Mouse (Mus musculus): Measurements from ENCODE around the gene Adamts14. TPM values are rescaled to one million over a fixed set of nuclear protein-coding genes. Genes with fewer than 3 reads are reported as not detected.
A peak's percentile ranks its signal among the peaks of the same experiment; 100 is the strongest.

The Adamts14 gene
- polyA plus RNA-seq (2015; fragmentation: Nextera tagmentation; extraction: Ambion mirVana), result 0.66 and 0.78 TPM in 2 replicates

- H3K4me3 ChIP-seq (replicated peaks), result peak within 1 kb of the TSS; percentile 56
- H3K9ac ChIP-seq, result peak within 1 kb of the TSS; percentile 66
- peaks cover 10% of the 10 kb centered on the region; the same call in 1 of the 2 replicates for H3K4me1 ChIP-seq (replicated peaks)
- peak; percentile 80 for ATAC-seq
- H3K4me2 ChIP-seq (replicated peaks), result peak within 1 kb of the TSS; percentile 98
- H3K36me3 ChIP-seq, result no peaks in the 10 kb centered on the region
- H3K9me3 ChIP-seq, result no peaks in the 10 kb centered on the region
- 0 out of 2 replicates have a peak, but pooled peaks cover 4% of the 10 kb centered on the region for H3K27me3 ChIP-seq (replicated peaks)
- H3K27ac ChIP-seq, result no peak within 1 kb of the TSS
- WGBS, result under 1% methylated on average over 59 of the region's 75 CpGs
Observed at GRCm38 (mm10) chr10:61273081-61273843, at the start of gene Adamts14. Gene Adamts14 (minus strand): TSS chr10:61273438.

- WGBS, result 92% methylated on average over 3 of the region's 3 CpGs
- H3K27ac ChIP-seq, result no peak overlapping the region
- H3K9me3 ChIP-seq, result no peaks in the 10 kb centered on the region
- no peaks in the 10 kb centered on the region for H3K27me3 ChIP-seq (replicated peaks)
- H3K4me2 ChIP-seq (replicated peaks), result no peak overlapping the region
- no peak for ATAC-seq
- H3K4me3 ChIP-seq (replicated peaks), result no peak overlapping the region
- no peaks in the 10 kb centered on the region for H3K36me3 ChIP-seq
- no peak overlapping the region for H3K9ac ChIP-seq
- H3K4me1 ChIP-seq (replicated peaks), result no peaks in the 10 kb centered on the region
Observed at GRCm38 (mm10) chr10:61318527-61318926, 45.3 kb upstream of the Adamts14 start.

GRCm38 (mm10) chr10:61315324-61315880 is 42.2 kb upstream of the Adamts14 start:
- Histone ChIP-seq H3K4me3 (replicated peaks) (no peak overlapping the region), H3K27me3 (replicated peaks) (no peaks in the 10 kb centered on the region), H3K4me1 (replicated peaks) (peaks cover 5% of the 10 kb centered on the region; the same call in 1 of the 2 replicates), H3K9ac (no peak overlapping the region), H3K4me2 (replicated peaks) (no peak overlapping the region), H3K27ac (no peak overlapping the region), H3K36me3 (no peaks in the 10 kb centered on the region), H3K9me3 (no peaks in the 10 kb centered on the region)
- ATAC-seq, result no peak
- WGBS, result 74% methylated on average over 9 of the region's 9 CpGs

GRCm38 (mm10) chr10:61313750-61314149 is 40.5 kb upstream of the Adamts14 start:
- ATAC-seq, result no peak
- 66% methylated on average over 7 of the region's 7 CpGs for WGBS
- Histone ChIP-seq H3K4me3 (replicated peaks) (no peak overlapping the region), H3K27ac (no peak overlapping the region), H3K4me1 (replicated peaks) (peaks cover 5% of the 10 kb centered on the region; the same call in 1 of the 2 replicates), H3K9ac (no peak overlapping the region), H3K36me3 (no peaks in the 10 kb centered on the region), H3K27me3 (replicated peaks) (no peaks in the 10 kb centered on the region), H3K4me2 (replicated peaks) (no peak overlapping the region), H3K9me3 (no peaks in the 10 kb centered on the region)

- Histone ChIP-seq H3K4me2 (replicated peaks) (no peak overlapping the region), H3K4me1 (replicated peaks) (peaks cover 5% of the 10 kb centered on the region; the same call in 1 of the 2 replicates), H3K9me3 (no peaks in the 10 kb centered on the region), H3K36me3 (no peaks in the 10 kb centered on the region), H3K4me3 (replicated peaks) (no peak overlapping the region), H3K9ac (no peak overlapping the region), H3K27me3 (replicated peaks) (no peaks in the 10 kb centered on the region), H3K27ac (no peak overlapping the region)
- WGBS, result 39% methylated on average over 7 of the region's 7 CpGs
- no peak for ATAC-seq
Observed at GRCm38 (mm10) chr10:61312754-61313153, 39.5 kb upstream of the Adamts14 start.

GRCm38 (mm10) chr10:61312159-61312558 is 38.9 kb upstream of the Adamts14 start:
- no peaks in the 10 kb centered on the region for H3K9me3 ChIP-seq
- 51% methylated on average over 6 of the region's 6 CpGs for WGBS
- H3K4me3 ChIP-seq (replicated peaks), result no peak overlapping the region
- H3K36me3 ChIP-seq, result no peaks in the 10 kb centered on the region
- no peak; the same call in 1 of the 2 replicates for ATAC-seq
- no peak overlapping the region for H3K4me2 ChIP-seq (replicated peaks)
- H3K9ac ChIP-seq, result no peak overlapping the region
- H3K27me3 ChIP-seq (replicated peaks), result no peaks in the 10 kb centered on the region
- peaks cover 5% of the 10 kb centered on the region; the same call in 1 of the 2 replicates for H3K4me1 ChIP-seq (replicated peaks)
- 0 out of 2 replicates have a peak overlapping the region, but pooled peaks have one; percentile 36 for H3K27ac ChIP-seq

- H3K9ac ChIP-seq, result no peak overlapping the region
- H3K27me3 ChIP-seq (replicated peaks), result no peaks in the 10 kb centered on the region
- no peaks in the 10 kb centered on the region for H3K36me3 ChIP-seq
- peaks cover 5% of the 10 kb centered on the region; the same call in 1 of the 2 replicates for H3K4me1 ChIP-seq (replicated peaks)
- ATAC-seq, result no peak
- 63% methylated on average over 12 of the region's 12 CpGs for WGBS
- no peak overlapping the region for H3K4me2 ChIP-seq (replicated peaks)
- no peak overlapping the region for H3K4me3 ChIP-seq (replicated peaks)
- H3K9me3 ChIP-seq, result no peaks in the 10 kb centered on the region
- no peak overlapping the region for H3K27ac ChIP-seq
Observed at GRCm38 (mm10) chr10:61308706-61309320, 35.6 kb upstream of the Adamts14 start.

- no peak overlapping the region for H3K4me2 ChIP-seq (replicated peaks)
- H3K4me3 ChIP-seq (replicated peaks), result no peak overlapping the region
- H3K4me1 ChIP-seq (replicated peaks), result no peaks in the 10 kb centered on the region
- H3K27me3 ChIP-seq (replicated peaks), result no peaks in the 10 kb centered on the region
- 86% methylated on average over 13 of the region's 13 CpGs for WGBS
- no peak overlapping the region for H3K27ac ChIP-seq
- no peaks in the 10 kb centered on the region for H3K36me3 ChIP-seq
- no peak for ATAC-seq
- no peak overlapping the region for H3K9ac ChIP-seq
- no peaks in the 10 kb centered on the region for H3K9me3 ChIP-seq
Observed at GRCm38 (mm10) chr10:61305928-61306590, 32.8 kb upstream of the Adamts14 start.

GRCm38 (mm10) chr10:61304046-61304445 is 30.8 kb upstream of the Adamts14 start:
- whole genome bisulfite sequencing, result 80% methylated on average over 6 of the region's 6 CpGs
- H3K27me3 ChIP-seq (replicated peaks), result no peaks in the 10 kb centered on the region

GRCm38 (mm10) chr10:61300996-61301395 is 27.8 kb upstream of the Adamts14 start:
- Histone ChIP-seq H3K9ac (no peak overlapping the region), H3K4me2 (replicated peaks) (no peak overlapping the region), H3K27ac (no peak overlapping the region), H3K4me3 (replicated peaks) (no peak overlapping the region), H3K9me3 (no peaks in the 10 kb centered on the region), H3K4me1 (replicated peaks) (no peaks in the 10 kb centered on the region), H3K36me3 (no peaks in the 10 kb centered on the region), H3K27me3 (replicated peaks) (no peaks in the 10 kb centered on the region)
- no peak for ATAC-seq
- WGBS, result 68% methylated on average over 3 of the region's 3 CpGs

More at GRCm38 (mm10) chr10:61304046-61304445, 30.8 kb upstream of the Adamts14 start:
- no peak for ATAC-seq
- no peak overlapping the region for H3K4me2 ChIP-seq (replicated peaks)
- no peak overlapping the region for H3K9ac ChIP-seq
- H3K9me3 ChIP-seq, result no peaks in the 10 kb centered on the region
- no peaks in the 10 kb centered on the region for H3K4me1 ChIP-seq (replicated peaks)
- no peak overlapping the region for H3K4me3 ChIP-seq (replicated peaks)
- no peaks in the 10 kb centered on the region for H3K36me3 ChIP-seq
- no peak overlapping the region for H3K27ac ChIP-seq

- H3K9me3 ChIP-seq, result no peaks in the 10 kb centered on the region
- H3K27me3 ChIP-seq (replicated peaks), result no peaks in the 10 kb centered on the region
- H3K36me3 ChIP-seq, result no peaks in the 10 kb centered on the region
- H3K4me2 ChIP-seq (replicated peaks), result no peak within 1 kb of the TSS
- no peaks in the 10 kb centered on the region for H3K4me1 ChIP-seq (replicated peaks)
- 78% methylated on average over 7 of the region's 7 CpGs for WGBS
- H3K9ac ChIP-seq, result no peak within 1 kb of the TSS
- no peak within 1 kb of the TSS for H3K27ac ChIP-seq
- no peak within 1 kb of the TSS for H3K4me3 ChIP-seq (replicated peaks)
- no peak for ATAC-seq
Observed at GRCm38 (mm10) chr10:61297477-61297876, 24.2 kb upstream of the Adamts14 start, which contains the start of gene Prf1. Gene Prf1 (plus strand): TSS chr10:61297833.

All from intestine, embryonic 15.5 days (tissue).